Mouse (Mus musculus): ENCODE data around the gene Ttll1.

DNA sequence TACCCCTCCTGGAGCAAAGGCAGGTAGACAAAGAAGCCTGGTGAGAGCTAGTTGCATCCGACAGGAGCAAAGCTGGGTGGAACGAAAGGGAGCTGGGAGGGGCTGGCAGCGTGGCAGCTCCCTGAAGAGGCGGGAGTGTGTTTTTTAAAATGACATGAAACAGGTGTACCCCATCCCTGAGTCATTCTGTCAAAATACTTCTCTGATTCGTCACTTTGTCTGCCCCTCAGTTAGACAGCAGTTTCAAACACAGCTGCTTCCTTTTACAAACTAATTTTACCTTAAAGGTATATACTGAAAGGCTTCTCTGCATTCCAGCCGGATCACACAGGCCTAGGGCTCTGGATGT, 16.1 kb downstream of the Ttll1 start:
- TF ChIP-seq CTCF (IDR thresholded peaks at IDR 0.05; ENCODE audit: low read depth) (no peak), EP300 (optimal IDR thresholded peaks at IDR 0.05) (no peak)

Data from stomach, postnatal 0 days (tissue).